Mouse (Mus musculus): Measurements from ENCODE around the gene Stra6. TPM values are rescaled to one million over a fixed set of nuclear protein-coding genes. Genes with fewer than 3 reads are reported as not detected.

The Stra6 gene
- polyA plus RNA-seq, 1 experiment = 5.8 TPM

GRCm38 (mm10) chr9:58048621-58049020 lies 15.0 kb upstream of the Stra6 start:
- WGBS = 49% methylated on average over 6 of the region's 6 CpGs

GRCm38 (mm10) chr9:58049186-58049585 lies 14.4 kb upstream of the Stra6 start:
- 60% methylated on average over 6 of the region's 6 CpGs for WGBS
- no peak for DNase-seq (ENCODE audit: low read depth, low spot score)

More at GRCm38 (mm10) chr9:58048621-58049020, 15.0 kb upstream of the Stra6 start:
- no peak for DNase-seq (ENCODE audit: low read depth, low spot score)

- whole genome bisulfite sequencing = 60% methylated on average over 7 of the region's 7 CpGs
- no peak for DNase-seq (ENCODE audit: low read depth, low spot score)
Measured at GRCm38 (mm10) chr9:58049861-58050260, 13.7 kb upstream of the Stra6 start.

GRCm38 (mm10) chr9:58051937-58052336 lies 11.7 kb upstream of the Stra6 start:
- 38% methylated on average over 5 of the region's 5 CpGs for WGBS
- DNase-seq (ENCODE audit: low read depth, low spot score) = no peak

DNA sequence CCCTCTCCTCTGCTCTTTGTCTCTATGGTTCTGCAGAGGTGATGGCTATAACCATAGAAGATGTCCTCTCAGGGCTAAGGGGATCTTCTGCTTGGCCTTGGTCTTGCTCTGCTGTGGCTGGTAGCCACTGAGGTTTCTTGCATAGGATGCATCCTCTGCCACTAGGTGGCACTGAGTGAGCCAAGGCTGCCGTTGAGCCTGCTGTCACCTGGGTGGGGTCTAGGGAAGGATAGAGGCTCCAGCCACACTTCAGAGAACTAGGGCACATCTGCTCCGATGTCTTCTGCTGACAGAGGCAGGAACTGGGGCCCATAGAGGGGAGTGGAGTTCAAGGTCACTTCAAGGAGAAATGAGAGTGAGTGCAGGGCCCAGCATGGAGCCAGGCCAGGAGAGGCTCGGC lies 10.5 kb upstream of the Stra6 start:
- 20% methylated on average over 3 of the region's 3 CpGs for WGBS
- no peak for DNase-seq (ENCODE audit: low read depth, low spot score)

DNA sequence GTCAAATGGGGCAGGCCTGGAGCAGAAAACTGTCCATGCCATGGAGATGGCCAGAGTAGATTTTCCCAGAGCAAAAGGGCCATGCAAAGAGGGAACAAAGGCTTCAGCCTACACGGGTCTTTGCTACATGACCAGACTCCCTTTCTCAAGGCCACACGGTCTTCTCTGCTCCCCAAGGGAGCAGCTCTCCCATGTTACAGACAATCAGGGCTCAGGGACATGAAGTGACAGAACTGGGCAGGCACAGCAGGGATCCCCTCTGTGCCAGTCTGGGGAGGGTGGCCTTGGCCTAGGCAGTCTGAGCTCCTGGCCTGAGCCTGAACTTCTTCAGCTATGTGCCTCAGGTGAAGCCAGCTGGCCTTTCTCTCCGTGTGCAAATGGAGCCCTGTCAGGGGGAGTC lies 10.0 kb upstream of the Stra6 start:
- no peak for DNase-seq (ENCODE audit: low read depth, low spot score)
- 55% methylated on average over 3 of the region's 3 CpGs for WGBS

GRCm38 (mm10) chr9:58054032-58054431 lies 9.6 kb upstream of the Stra6 start:
- no peak for DNase-seq (ENCODE audit: low read depth, low spot score)
- WGBS = 100% methylated on average over 1 of the region's 1 CpGs

DNA sequence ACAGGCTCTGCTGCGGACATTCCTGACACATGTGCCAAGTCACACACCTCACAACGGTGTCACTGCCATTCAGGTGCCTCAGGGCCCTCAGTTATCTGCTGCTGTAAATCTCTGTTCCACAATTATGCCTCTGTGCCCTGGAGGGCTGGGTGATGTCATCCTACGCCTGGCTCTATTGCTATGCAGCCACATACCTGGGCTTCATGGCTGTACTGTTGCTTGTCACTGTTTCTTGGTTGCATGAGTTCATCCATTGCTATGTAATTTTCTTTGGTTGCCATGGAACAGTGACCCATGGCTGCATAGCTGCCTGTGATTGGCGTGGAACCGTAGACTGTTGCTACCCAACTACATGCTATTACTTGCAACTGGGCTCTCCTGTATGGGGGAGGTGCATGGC lies 7.9 kb upstream of the Stra6 start:
- WGBS = 54% methylated on average over 5 of the region's 5 CpGs
- DNase-seq (ENCODE audit: low read depth, low spot score) = no peak

- DNase-seq (ENCODE audit: low read depth, low spot score) = no peak
- WGBS = 23% methylated on average over 1 of the region's 1 CpGs
Measured at GRCm38 (mm10) chr9:58059920-58060319, 3.7 kb upstream of the Stra6 start.

- DNase-seq (ENCODE audit: low read depth, low spot score) = no peak
Measured at GRCm38 (mm10) chr9:58060677-58061667, 2.6 kb upstream of the Stra6 start.

DNA sequence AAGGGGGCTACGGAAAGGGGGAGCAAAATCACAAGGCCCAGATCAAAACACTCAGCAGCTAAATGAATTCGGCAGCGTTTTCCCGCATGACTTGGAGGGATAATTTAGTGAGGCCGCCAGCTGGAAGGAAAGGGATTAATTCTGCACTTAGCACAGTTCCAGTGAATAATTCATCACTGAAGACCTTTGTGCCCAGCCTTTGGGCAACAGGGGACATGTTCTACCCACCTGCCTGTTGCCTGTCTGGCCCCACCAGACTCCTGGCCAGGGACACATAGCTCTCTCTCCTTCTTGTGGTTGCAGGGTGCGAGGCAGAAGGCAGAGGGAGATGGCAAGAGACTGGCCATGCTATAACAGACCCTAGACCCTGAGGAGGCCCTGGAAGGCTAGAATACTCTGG lies 1.9 kb downstream of the Stra6 start:
- no peak for DNase-seq (ENCODE audit: low read depth, low spot score)
- WGBS = 69% methylated on average over 6 of the region's 6 CpGs

More at GRCm38 (mm10) chr9:58060677-58061667, 2.6 kb upstream of the Stra6 start:
- 14% methylated on average over 23 of the region's 23 CpGs for WGBS

GRCm38 (mm10) chr9:58065977-58066730 lies 2.6 kb downstream of the Stra6 start:
- WGBS = 56% methylated on average over 6 of the region's 6 CpGs
- DNase-seq (ENCODE audit: low read depth, low spot score) = no peak

DNA sequence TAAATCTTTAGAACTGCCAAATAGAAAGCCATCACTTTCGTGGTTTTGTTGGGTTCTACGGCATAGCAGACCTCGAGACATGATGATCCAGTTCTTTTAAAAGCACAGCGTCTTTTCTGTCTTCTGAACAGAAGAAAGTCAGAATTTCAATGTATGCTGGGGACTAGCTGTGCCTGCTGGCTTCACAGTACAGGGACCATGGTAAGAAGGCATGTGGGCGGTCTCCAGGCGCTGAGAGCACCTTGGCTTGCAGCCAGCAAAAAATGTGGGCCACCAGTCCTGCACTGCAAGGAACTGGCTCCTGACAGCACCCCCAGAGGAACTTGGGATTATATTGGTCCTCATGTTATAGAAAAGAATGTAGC lies 3.1 kb downstream of the Stra6 start:
- 64% methylated on average over 6 of the region's 6 CpGs for WGBS
- DNase-seq (ENCODE audit: low read depth, low spot score) = no peak

- WGBS = 85% methylated on average over 3 of the region's 3 CpGs
- no peak for DNase-seq (ENCODE audit: low read depth, low spot score)
Measured at GRCm38 (mm10) chr9:58067546-58067945, 4.0 kb downstream of the Stra6 start.

DNA sequence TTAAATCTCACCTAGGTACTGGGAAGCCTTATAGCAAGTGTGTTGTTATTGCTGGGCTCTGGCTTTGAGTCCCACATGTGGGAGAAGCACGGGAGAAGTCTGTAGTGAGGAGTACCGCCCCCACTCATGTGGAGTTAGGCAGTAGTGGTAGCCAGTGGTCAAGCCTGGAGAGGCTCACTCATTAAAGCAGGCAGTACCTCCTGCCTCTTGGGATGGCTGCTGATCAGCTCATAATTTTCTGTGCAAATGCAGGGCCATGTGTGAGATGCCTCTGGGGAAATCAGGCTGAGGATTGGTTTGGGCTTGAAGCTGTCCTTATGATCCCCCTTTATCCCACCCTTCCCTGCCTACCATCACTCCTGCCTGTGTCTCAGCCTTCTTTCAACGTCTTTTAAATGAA lies 11.0 kb downstream of the Stra6 start:
- 45% methylated on average over 3 of the region's 3 CpGs for WGBS
- no peak for DNase-seq (ENCODE audit: low read depth, low spot score)

- no peak for DNase-seq (ENCODE audit: low read depth, low spot score)
- 30% methylated on average over 8 of the region's 8 CpGs for WGBS
Measured at GRCm38 (mm10) chr9:58084586-58084985, 21.0 kb downstream of the Stra6 start.

DNA sequence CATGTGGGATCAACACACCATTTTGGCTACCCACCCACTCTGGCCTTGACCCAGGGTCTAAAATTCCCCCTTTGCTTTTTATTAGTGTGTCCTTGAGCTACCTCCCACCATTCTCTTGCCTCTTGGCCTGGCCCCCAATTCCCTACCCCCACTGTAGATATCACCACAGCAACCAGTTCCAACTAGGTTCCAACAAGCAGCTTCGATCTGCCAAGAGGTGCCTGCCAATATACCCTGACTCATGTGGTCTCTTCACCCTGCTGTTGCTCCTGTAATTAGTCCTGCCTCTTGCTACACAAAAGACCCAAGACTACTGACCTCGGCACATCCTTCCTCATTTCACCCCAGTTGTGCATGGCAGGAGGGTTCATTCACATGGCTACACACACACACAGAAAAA lies 21.5 kb downstream of the Stra6 start:
- no peak for DNase-seq (ENCODE audit: low read depth, low spot score)
- WGBS = 36% methylated on average over 2 of the region's 2 CpGs

DNA sequence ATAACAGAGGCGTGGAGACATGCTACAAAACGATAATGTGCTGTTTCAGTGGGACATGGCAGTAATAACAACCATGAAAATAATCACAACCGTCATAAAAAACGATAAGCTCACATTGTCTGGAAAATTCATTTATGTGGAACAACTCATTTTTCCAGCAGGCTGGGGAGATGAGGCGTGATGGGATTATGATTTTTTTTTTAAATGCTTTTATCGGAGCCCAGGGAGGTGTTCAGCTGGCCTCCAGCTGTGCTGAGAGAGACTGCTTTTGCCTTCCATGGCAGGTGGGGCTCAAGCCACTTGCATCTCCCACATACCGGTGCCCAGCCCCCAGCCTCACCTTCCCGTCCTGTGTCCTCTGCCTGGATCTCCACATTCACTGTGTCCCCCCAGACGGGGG lies 22.6 kb downstream of the Stra6 start:
- no peak for DNase-seq (ENCODE audit: low read depth, low spot score)
- 25% methylated on average over 9 of the region's 9 CpGs for WGBS

DNA sequence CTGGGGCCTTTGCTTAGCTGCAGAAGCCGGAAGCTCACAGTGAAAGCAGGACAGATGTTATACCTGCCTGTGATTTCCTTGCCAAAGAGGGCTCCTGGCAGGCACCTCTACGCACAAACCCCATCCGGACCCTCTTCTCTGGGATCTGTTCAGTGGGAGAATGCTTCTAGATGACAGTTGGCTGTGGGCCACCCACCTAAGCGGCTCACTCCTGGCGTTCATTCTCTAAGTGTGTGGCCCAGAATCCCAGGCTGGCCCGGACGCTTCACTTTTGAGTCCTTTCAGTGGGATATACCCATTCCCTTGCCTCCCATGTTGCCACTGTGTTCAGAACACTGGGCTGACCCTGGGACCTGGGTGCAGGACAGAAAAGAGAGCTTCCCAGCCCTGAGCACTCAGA lies 23.3 kb downstream of the Stra6 start:
- WGBS = 68% methylated on average over 7 of the region's 7 CpGs
- DNase-seq (ENCODE audit: low read depth, low spot score) = no peak

- DNase-seq (ENCODE audit: low read depth, low spot score) = no peak
- 68% methylated on average over 7 of the region's 7 CpGs for WGBS
Measured at GRCm38 (mm10) chr9:58087277-58087998, 23.9 kb downstream of the Stra6 start.

Data from large intestine, adult 2 months (tissue).